Mouse (Mus musculus): ENCODE results near the gene Pik3r1.

DNA sequence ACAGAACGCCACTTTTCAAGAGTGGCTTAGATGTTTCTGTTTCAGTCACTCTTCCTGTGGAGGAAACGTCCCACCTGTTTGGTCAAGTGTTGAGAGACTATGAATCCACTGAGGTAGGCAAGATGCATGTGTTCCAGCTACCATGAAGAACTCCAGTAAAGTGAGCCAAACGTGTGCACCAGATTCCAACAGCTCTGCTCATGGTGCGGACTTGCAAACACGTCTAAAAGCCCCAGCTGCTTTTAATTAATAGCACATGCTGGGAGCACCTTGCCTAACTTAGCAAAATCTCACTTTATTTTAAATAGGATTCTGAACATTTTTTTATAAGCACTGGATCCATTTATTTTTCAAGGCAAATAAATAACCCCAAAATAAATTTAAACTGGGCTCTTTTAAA is 40.2 kb downstream of the Pik3r1 start:
- TF ChIP-seq CTCF (IDR thresholded peaks at IDR 0.05; ENCODE audit: borderline replicate concordance, extremely low read depth, insufficient read depth, insufficient read length) (no peak), POLR2A (IDR thresholded peaks at IDR 0.05; ENCODE audit: borderline replicate concordance, extremely low read depth, insufficient read depth, insufficient read length, poor library complexity, severe bottlenecking) (no peak)

Measured in brain, embryonic 14.5 days (tissue).